Mouse (Mus musculus): ENCODE measurements around the gene Padi2. TPM values are rescaled to one million over a fixed set of nuclear protein-coding genes. Genes with fewer than 3 reads are reported as not detected.

Gene Padi2
- polyA plus RNA-seq, 1 experiment: 19.5 TPM

DNA sequence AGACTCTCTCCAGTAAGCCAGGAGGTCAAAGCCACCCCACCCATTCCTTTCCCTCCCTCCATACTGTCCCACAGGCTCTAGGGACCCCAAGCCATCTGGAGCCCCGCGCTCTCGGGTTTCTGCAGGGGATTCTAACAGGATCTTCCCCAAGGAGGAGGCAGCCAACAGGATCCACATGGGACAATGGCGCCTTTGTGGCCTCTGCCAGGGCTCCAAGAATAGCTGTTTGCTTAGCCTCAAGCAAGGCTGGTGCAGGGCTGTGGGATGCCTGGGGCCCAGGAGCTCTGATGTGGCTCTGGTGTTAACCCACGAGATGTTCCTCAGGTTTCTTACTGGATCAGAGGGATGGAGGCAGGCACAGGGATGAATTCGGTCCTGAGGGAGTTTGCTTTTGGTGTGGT, 8.6 kb downstream of the Padi2 start:
- no peak for TF ChIP-seq CTCF (IDR thresholded peaks at IDR 0.05; ENCODE audit: borderline replicate concordance, control insufficient read depth, extremely low read depth, insufficient read depth, low read length, poor library complexity)
- no peak for TF ChIP-seq POLR2A (IDR thresholded peaks at IDR 0.05; ENCODE audit: control insufficient read depth, extremely low read depth, insufficient read depth, low read length, poor library complexity)
- DNase-seq: no peak
- WGBS: 68% methylated on average over 6 of the region's 6 CpGs

DNA sequence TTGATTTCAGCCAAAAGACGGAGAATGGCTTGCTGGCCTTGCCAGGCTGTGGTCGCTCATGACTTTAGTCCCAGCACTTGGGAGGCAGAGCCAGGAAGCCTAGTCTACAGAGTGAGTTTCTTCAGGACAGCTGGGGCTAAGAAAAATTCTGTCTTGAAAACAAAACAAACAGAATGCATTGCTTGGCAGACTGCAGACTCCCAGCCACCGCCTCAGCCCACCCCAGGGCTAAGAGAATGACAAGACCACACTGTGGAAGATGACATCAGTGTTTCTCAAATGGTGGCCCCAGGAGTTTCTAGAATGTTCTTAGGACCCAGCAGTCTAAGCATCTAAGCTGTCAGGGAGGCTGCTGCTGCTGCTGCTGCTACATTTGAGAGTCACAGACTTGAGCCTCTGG, 9.1 kb downstream of the Padi2 start:
- no peak overlapping the region for H3K4me3 ChIP-seq (ENCODE audit: control insufficient read depth, insufficient read depth, low read length)
- TF ChIP-seq CTCF (IDR thresholded peaks at IDR 0.05; ENCODE audit: borderline replicate concordance, control insufficient read depth, extremely low read depth, insufficient read depth, low read length, poor library complexity) (no peak), POLR2A (IDR thresholded peaks at IDR 0.05; ENCODE audit: control insufficient read depth, extremely low read depth, insufficient read depth, low read length, poor library complexity) (no peak)
- no peaks in the 10 kb centered on the region; the same call in 1 of the 2 replicates for H3K4me1 ChIP-seq (replicated peaks; ENCODE audit: control insufficient read depth, insufficient read depth, low read length)
- DNase-seq: no peak
- H3K27me3 ChIP-seq (ENCODE audit: control insufficient read depth, insufficient read depth, low read length): no peaks in the 10 kb centered on the region
- WGBS: 95% methylated on average over 3 of the region's 3 CpGs
- H3K27ac ChIP-seq (ENCODE audit: control insufficient read depth, insufficient read depth, low read length): no peak overlapping the region
- no peaks in the 10 kb centered on the region for H3K36me3 ChIP-seq (ENCODE audit: control insufficient read depth, insufficient read depth, low read length)

More for the DNA sequence above, 8.6 kb downstream of the Padi2 start:
- H3K4me3 ChIP-seq (ENCODE audit: control insufficient read depth, insufficient read depth, low read length): no peak overlapping the region
- no peaks in the 10 kb centered on the region for H3K36me3 ChIP-seq (ENCODE audit: control insufficient read depth, insufficient read depth, low read length)
- no peaks in the 10 kb centered on the region; the same call in 1 of the 2 replicates for H3K4me1 ChIP-seq (replicated peaks; ENCODE audit: control insufficient read depth, insufficient read depth, low read length)
- no peak overlapping the region for H3K27ac ChIP-seq (ENCODE audit: control insufficient read depth, insufficient read depth, low read length)
- no peaks in the 10 kb centered on the region for H3K27me3 ChIP-seq (ENCODE audit: control insufficient read depth, insufficient read depth, low read length)

DNA sequence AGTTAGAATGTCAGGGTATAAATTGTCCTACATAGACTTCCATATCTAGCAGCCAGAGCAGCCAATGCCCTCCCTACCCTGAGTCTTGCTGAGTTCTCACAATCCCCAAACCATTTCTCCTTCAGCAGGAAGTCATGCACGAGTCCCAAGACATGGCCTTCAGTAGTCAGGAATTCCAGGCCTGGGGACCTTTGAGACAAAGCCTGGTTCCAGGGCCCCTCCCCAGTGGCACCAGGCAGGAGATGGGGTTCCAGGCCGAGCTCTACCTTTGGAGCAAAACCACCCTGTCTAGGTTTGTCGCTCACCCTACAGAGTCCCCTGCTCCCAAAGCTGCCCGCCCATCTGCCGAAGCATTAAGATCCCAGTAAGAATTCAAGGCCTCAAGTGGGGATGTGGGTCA, 10.2 kb downstream of the Padi2 start:
- H3K4me1 ChIP-seq (replicated peaks; ENCODE audit: control insufficient read depth, insufficient read depth, low read length): no peaks in the 10 kb centered on the region; the same call in 1 of the 2 replicates

DNA sequence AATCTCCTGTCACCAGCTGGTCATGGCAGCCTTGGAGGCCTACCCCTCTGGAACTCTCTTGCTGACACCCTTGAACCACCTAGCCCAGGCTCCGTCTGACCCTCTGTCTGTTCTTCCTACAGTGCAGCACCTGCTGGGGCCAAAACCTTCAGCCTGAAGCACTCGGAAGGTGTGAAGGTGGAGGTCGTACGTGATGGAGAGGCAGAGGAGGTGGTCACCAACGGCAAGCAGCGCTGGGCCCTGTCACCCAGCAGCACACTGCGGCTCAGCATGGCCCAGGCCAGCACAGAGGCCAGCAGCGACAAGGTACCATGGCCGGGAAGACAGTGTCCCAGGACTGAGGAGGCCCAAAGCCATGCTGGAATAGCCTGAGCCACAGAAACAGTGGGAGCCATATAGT, 11.3 kb downstream of the Padi2 start:
- 98% methylated on average over 9 of the region's 9 CpGs for WGBS
- TF ChIP-seq POLR2A (IDR thresholded peaks at IDR 0.05; ENCODE audit: control insufficient read depth, extremely low read depth, insufficient read depth, low read length, poor library complexity) (no peak), CTCF (IDR thresholded peaks at IDR 0.05; ENCODE audit: borderline replicate concordance, control insufficient read depth, extremely low read depth, insufficient read depth, low read length, poor library complexity) (no peak)
- no peak for DNase-seq
- no peaks in the 10 kb centered on the region; the same call in 1 of the 2 replicates for H3K4me1 ChIP-seq (replicated peaks; ENCODE audit: control insufficient read depth, insufficient read depth, low read length)
- H3K27me3 ChIP-seq (ENCODE audit: control insufficient read depth, insufficient read depth, low read length): no peaks in the 10 kb centered on the region
- H3K4me3 ChIP-seq (ENCODE audit: control insufficient read depth, insufficient read depth, low read length): no peak overlapping the region
- no peaks in the 10 kb centered on the region for H3K36me3 ChIP-seq (ENCODE audit: control insufficient read depth, insufficient read depth, low read length)
- H3K27ac ChIP-seq (ENCODE audit: control insufficient read depth, insufficient read depth, low read length): no peak overlapping the region

More for the DNA sequence above, 10.2 kb downstream of the Padi2 start:
- Histone ChIP-seq H3K4me3 (ENCODE audit: control insufficient read depth, insufficient read depth, low read length) (no peak overlapping the region), H3K27me3 (ENCODE audit: control insufficient read depth, insufficient read depth, low read length) (no peaks in the 10 kb centered on the region), H3K36me3 (ENCODE audit: control insufficient read depth, insufficient read depth, low read length) (no peaks in the 10 kb centered on the region), H3K27ac (ENCODE audit: control insufficient read depth, insufficient read depth, low read length) (no peak overlapping the region)
- no peak for TF ChIP-seq POLR2A (IDR thresholded peaks at IDR 0.05; ENCODE audit: control insufficient read depth, extremely low read depth, insufficient read depth, low read length, poor library complexity)
- WGBS: 98% methylated on average over 5 of the region's 5 CpGs
- DNase-seq: no peak

DNA sequence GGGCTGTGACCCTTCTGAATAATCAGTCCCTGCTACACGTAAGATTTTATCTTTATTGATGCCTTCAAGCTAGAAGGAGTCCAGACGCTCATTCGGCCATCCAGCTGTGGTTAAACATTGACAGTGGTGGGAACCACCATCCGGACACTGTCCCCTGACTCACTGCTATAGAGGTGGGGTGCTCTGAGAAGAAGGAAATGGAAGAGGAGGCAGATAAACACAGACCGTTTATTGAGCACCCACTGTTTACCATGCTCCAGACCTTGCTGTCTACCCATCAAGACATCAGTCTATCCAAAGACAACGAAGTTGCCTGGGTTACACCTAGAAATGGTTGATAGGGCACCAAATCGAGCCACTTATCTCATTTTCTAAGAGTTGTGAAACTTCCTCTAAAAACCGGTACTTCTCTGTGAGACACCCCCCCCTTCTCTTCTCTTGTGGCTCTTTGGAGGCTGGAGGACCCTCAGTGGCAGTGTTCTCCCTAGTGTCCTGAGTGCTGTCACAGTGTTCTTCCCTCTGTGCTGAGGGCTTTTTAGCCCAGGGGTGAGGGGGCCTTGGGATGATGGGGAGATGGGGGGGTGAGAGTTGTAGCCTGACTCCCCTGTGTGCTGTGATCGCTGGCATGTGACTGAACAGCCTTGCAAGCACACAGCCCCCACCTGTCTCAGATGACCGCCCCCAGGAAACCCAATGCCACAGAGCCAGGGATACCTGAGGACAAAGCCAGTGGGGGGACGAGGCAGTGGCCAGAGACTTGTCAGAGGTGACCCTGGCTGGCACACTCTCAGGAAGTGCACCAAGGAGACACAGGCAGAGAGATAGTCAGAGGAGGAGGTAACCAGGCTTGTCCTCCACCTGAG, 14.1 kb downstream of the Padi2 start:
- Histone ChIP-seq H3K27me3 (ENCODE audit: control insufficient read depth, insufficient read depth, low read length) (no peaks in the 10 kb centered on the region), H3K4me1 (replicated peaks; ENCODE audit: control insufficient read depth, insufficient read depth, low read length) (no peaks in the 10 kb centered on the region; the same call in 1 of the 2 replicates), H3K4me3 (ENCODE audit: control insufficient read depth, insufficient read depth, low read length) (no peak overlapping the region), H3K27ac (ENCODE audit: control insufficient read depth, insufficient read depth, low read length) (no peak overlapping the region), H3K36me3 (ENCODE audit: control insufficient read depth, insufficient read depth, low read length) (no peaks in the 10 kb centered on the region)
- WGBS: 49% methylated on average over 11 of the region's 11 CpGs
- TF ChIP-seq CTCF (IDR thresholded peaks at IDR 0.05; ENCODE audit: borderline replicate concordance, control insufficient read depth, extremely low read depth, insufficient read depth, low read length, poor library complexity) (no peak), POLR2A (IDR thresholded peaks at IDR 0.05; ENCODE audit: control insufficient read depth, extremely low read depth, insufficient read depth, low read length, poor library complexity) (no peak)
- no peak for DNase-seq

DNA sequence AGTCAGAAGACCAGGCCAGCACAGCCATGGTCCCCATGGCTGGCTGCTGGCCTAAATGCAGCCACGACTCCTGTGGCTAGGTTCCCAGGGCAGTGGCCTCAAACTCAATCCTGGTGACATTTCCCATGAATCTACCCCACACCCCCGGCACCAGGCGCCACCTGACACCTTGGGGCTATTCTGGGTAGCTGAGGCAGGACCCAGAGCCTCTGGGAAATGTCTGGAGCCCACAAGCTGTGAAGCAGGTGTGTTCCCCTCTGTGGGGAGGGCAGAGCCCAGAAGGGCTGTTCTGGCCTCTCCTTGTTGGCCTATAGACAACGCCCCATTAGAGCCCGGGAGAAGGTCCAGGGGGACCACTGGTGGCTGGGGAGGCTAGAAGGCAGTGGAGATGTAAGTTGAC, 16.4 kb downstream of the Padi2 start:
- 85% methylated on average over 5 of the region's 5 CpGs for WGBS

More for the DNA sequence above, 16.4 kb downstream of the Padi2 start:
- TF ChIP-seq POLR2A (IDR thresholded peaks at IDR 0.05; ENCODE audit: control insufficient read depth, extremely low read depth, insufficient read depth, low read length, poor library complexity): no peak
- no peak for TF ChIP-seq CTCF (IDR thresholded peaks at IDR 0.05; ENCODE audit: borderline replicate concordance, control insufficient read depth, extremely low read depth, insufficient read depth, low read length, poor library complexity)
- Histone ChIP-seq H3K27ac (ENCODE audit: control insufficient read depth, insufficient read depth, low read length) (no peak overlapping the region), H3K4me3 (ENCODE audit: control insufficient read depth, insufficient read depth, low read length) (no peak overlapping the region), H3K4me1 (replicated peaks; ENCODE audit: control insufficient read depth, insufficient read depth, low read length) (peaks cover 7% of the 10 kb centered on the region), H3K27me3 (ENCODE audit: control insufficient read depth, insufficient read depth, low read length) (no peaks in the 10 kb centered on the region), H3K36me3 (ENCODE audit: control insufficient read depth, insufficient read depth, low read length) (no peaks in the 10 kb centered on the region)
- no peak for DNase-seq
